Mouse (Mus musculus): Measurements from ENCODE around the gene Tmem234. TPM values are rescaled to one million over a fixed set of nuclear protein-coding genes. Genes with fewer than 3 reads are reported as not detected.

The Tmem234 gene
- polyA plus RNA-seq, 1 experiment from 2014 or later: 177 TPM

DNA sequence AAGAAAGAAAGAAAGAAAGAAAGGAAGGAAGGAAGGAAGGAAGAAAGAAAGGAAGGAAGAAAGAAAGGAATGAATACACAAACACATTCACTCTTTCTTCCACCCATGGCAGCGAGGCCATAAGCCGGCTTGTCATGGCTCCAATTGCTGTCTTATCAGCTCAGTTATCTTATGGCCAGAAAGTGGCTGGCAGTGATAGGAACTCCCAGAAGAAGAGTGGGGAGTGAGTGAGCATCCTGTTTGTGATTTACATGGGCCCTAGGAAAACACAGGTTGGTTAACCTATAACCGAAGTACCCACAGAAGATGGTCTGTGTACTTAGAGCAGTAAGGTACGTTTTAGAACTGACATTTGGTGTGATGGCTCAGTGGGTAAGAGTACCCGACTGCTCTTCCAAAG is 39.3 kb upstream of the Tmem234 start:
- Histone ChIP-seq H3K36me3 (ENCODE audit: control insufficient read depth, insufficient read depth, low read length) (no peaks in the 10 kb centered on the region), H3K4me3 (ENCODE audit: low read depth, low read length) (no peak overlapping the region), H3K27me3 (ENCODE audit: control insufficient read depth, insufficient read depth, low read length) (no peaks in the 10 kb centered on the region), H3K9me3 (replicated peaks; ENCODE audit: control insufficient read depth, low read length) (no peaks in the 10 kb centered on the region), H3K9ac (ENCODE audit: low read depth, low read length) (no peak overlapping the region), H3K4me2 (no peak overlapping the region), H3K4me1 (ENCODE audit: control insufficient read depth, insufficient read depth, low read length) (peaks cover 7% of the 10 kb centered on the region; the same call in 1 of the 2 replicates), H3K27ac (ENCODE audit: low read depth, low read length) (no peak overlapping the region)
- no peak for ATAC-seq (replicated peaks; ENCODE audit: insufficient number of reproducible peaks, low FRiP score, low TSS enrichment)
- 74% methylated on average over 5 of the region's 5 CpGs for WGBS (ENCODE audit: insufficient replicate concordance)

DNA sequence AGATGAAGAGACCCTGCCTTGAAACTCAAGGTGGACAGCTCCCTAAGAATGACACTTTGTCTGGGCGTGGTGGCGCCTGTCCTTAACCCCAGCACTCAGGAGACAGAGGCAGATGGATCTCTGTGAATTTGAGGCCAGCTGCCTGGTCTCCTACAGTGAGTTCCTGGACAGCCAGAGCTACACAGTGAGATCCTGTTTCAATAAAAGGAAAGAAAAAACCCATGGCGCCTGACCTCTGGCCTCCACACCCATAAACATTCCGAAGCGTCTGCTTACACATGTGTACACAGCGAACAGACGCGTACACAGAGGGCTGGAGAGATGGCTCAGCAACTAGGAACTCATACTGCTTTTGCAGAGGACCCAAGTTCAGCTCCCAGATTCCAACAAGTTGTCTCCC is 36.8 kb upstream of the Tmem234 start:
- Histone ChIP-seq H3K36me3 (ENCODE audit: control insufficient read depth, insufficient read depth, low read length) (no peaks in the 10 kb centered on the region), H3K27ac (ENCODE audit: low read depth, low read length) (no peak overlapping the region), H3K27me3 (ENCODE audit: control insufficient read depth, insufficient read depth, low read length) (no peaks in the 10 kb centered on the region), H3K4me1 (ENCODE audit: control insufficient read depth, insufficient read depth, low read length) (no peaks in the 10 kb centered on the region), H3K9me3 (replicated peaks; ENCODE audit: control insufficient read depth, low read length) (no peaks in the 10 kb centered on the region), H3K9ac (ENCODE audit: low read depth, low read length) (no peak overlapping the region), H3K4me3 (ENCODE audit: low read depth, low read length) (no peak overlapping the region), H3K4me2 (no peak overlapping the region)
- WGBS (ENCODE audit: insufficient replicate concordance): 69% methylated on average over 8 of the region's 8 CpGs
- ATAC-seq (replicated peaks; ENCODE audit: insufficient number of reproducible peaks, low FRiP score, low TSS enrichment): no peak

DNA sequence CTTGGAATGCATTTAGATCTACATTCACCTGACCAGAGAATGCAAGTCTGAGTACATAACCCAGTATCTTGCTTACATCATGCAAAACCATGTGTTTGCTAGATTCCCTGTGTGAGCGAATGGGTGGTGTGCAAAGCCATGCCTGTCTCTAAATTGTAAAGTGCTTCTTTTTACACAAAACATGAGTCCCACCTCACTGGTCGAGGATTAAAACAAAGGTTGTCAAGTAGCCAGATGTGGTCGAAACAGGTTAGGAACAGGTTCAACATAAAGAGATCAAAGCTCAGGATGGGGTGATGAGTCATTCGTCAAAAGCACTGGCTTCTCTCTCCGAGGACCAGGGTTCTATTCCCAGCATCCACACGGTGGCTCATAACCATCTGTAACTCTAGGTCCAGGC is 35.3 kb upstream of the Tmem234 start:
- Histone ChIP-seq H3K27me3 (ENCODE audit: control insufficient read depth, insufficient read depth, low read length) (no peaks in the 10 kb centered on the region), H3K36me3 (ENCODE audit: control insufficient read depth, insufficient read depth, low read length) (no peaks in the 10 kb centered on the region), H3K4me1 (ENCODE audit: control insufficient read depth, insufficient read depth, low read length) (no peaks in the 10 kb centered on the region), H3K4me2 (no peak overlapping the region), H3K9me3 (replicated peaks; ENCODE audit: control insufficient read depth, low read length) (no peaks in the 10 kb centered on the region), H3K9ac (ENCODE audit: low read depth, low read length) (no peak overlapping the region), H3K27ac (ENCODE audit: low read depth, low read length) (no peak overlapping the region), H3K4me3 (ENCODE audit: low read depth, low read length) (no peak overlapping the region)
- 79% methylated on average over 6 of the region's 6 CpGs for WGBS (ENCODE audit: insufficient replicate concordance)
- ATAC-seq (replicated peaks; ENCODE audit: insufficient number of reproducible peaks, low FRiP score, low TSS enrichment): no peak

GRCm38 (mm10) chr4:129568366-129568765 is 32.1 kb upstream of the Tmem234 start:
- no peak overlapping the region for H3K4me3 ChIP-seq (ENCODE audit: low read depth, low read length)
- H3K4me2 ChIP-seq: no peak overlapping the region
- WGBS (ENCODE audit: insufficient replicate concordance): 83% methylated on average over 7 of the region's 7 CpGs
- H3K4me1 ChIP-seq (ENCODE audit: control insufficient read depth, insufficient read depth, low read length): no peaks in the 10 kb centered on the region
- H3K9me3 ChIP-seq (replicated peaks; ENCODE audit: control insufficient read depth, low read length): no peaks in the 10 kb centered on the region
- no peak overlapping the region for H3K9ac ChIP-seq (ENCODE audit: low read depth, low read length)
- H3K27me3 ChIP-seq (ENCODE audit: control insufficient read depth, insufficient read depth, low read length): no peaks in the 10 kb centered on the region
- ATAC-seq (replicated peaks; ENCODE audit: insufficient number of reproducible peaks, low FRiP score, low TSS enrichment): no peak
- H3K36me3 ChIP-seq (ENCODE audit: control insufficient read depth, insufficient read depth, low read length): no peaks in the 10 kb centered on the region
- H3K27ac ChIP-seq (ENCODE audit: low read depth, low read length): no peak overlapping the region

- H3K27me3 ChIP-seq (ENCODE audit: control insufficient read depth, insufficient read depth, low read length): no peaks in the 10 kb centered on the region
- no peaks in the 10 kb centered on the region for H3K9me3 ChIP-seq (replicated peaks; ENCODE audit: control insufficient read depth, low read length)
- WGBS (ENCODE audit: insufficient replicate concordance): 81% methylated on average over 6 of the region's 6 CpGs
- H3K4me1 ChIP-seq (ENCODE audit: control insufficient read depth, insufficient read depth, low read length): peaks cover 1% of the 10 kb centered on the region; the same call in 1 of the 2 replicates
- no peak overlapping the region for H3K4me2 ChIP-seq
- no peak overlapping the region for H3K27ac ChIP-seq (ENCODE audit: low read depth, low read length)
- H3K9ac ChIP-seq (ENCODE audit: low read depth, low read length): no peak overlapping the region
- H3K4me3 ChIP-seq (ENCODE audit: low read depth, low read length): no peak overlapping the region
- no peaks in the 10 kb centered on the region for H3K36me3 ChIP-seq (ENCODE audit: control insufficient read depth, insufficient read depth, low read length)
- no peak for ATAC-seq (replicated peaks; ENCODE audit: insufficient number of reproducible peaks, low FRiP score, low TSS enrichment)
Observed at GRCm38 (mm10) chr4:129570028-129570427, 30.4 kb upstream of the Tmem234 start.

GRCm38 (mm10) chr4:129571551-129572084 is 28.9 kb upstream of the Tmem234 start:
- WGBS (ENCODE audit: insufficient replicate concordance): 68% methylated on average over 8 of the region's 8 CpGs
- no peak overlapping the region for H3K4me2 ChIP-seq

GRCm38 (mm10) chr4:129572236-129573092 is 28.0 kb upstream of the Tmem234 start:
- peak overlapping the region; percentile 0; the same call in 1 of the 2 replicates for H3K27ac ChIP-seq (ENCODE audit: low read depth, low read length)
- H3K27me3 ChIP-seq (ENCODE audit: control insufficient read depth, insufficient read depth, low read length): no peaks in the 10 kb centered on the region
- no peak overlapping the region for H3K4me3 ChIP-seq (ENCODE audit: low read depth, low read length)
- ATAC-seq (replicated peaks; ENCODE audit: insufficient number of reproducible peaks, low FRiP score, low TSS enrichment): no peak
- H3K9me3 ChIP-seq (replicated peaks; ENCODE audit: control insufficient read depth, low read length): no peaks in the 10 kb centered on the region
- H3K4me1 ChIP-seq (ENCODE audit: control insufficient read depth, insufficient read depth, low read length): peaks cover 6% of the 10 kb centered on the region; the same call in 1 of the 2 replicates
- 63% methylated on average over 13 of the region's 13 CpGs for WGBS (ENCODE audit: insufficient replicate concordance)
- H3K36me3 ChIP-seq (ENCODE audit: control insufficient read depth, insufficient read depth, low read length): no peaks in the 10 kb centered on the region
- H3K9ac ChIP-seq (ENCODE audit: low read depth, low read length): no peak overlapping the region
- H3K4me2 ChIP-seq: no peak overlapping the region

More at GRCm38 (mm10) chr4:129571551-129572084, 28.9 kb upstream of the Tmem234 start:
- H3K9ac ChIP-seq (ENCODE audit: low read depth, low read length): no peak overlapping the region
- no peaks in the 10 kb centered on the region for H3K36me3 ChIP-seq (ENCODE audit: control insufficient read depth, insufficient read depth, low read length)
- H3K4me3 ChIP-seq (ENCODE audit: low read depth, low read length): no peak overlapping the region
- no peaks in the 10 kb centered on the region for H3K27me3 ChIP-seq (ENCODE audit: control insufficient read depth, insufficient read depth, low read length)
- H3K27ac ChIP-seq (ENCODE audit: low read depth, low read length): no peak overlapping the region
- H3K4me1 ChIP-seq (ENCODE audit: control insufficient read depth, insufficient read depth, low read length): peaks cover 6% of the 10 kb centered on the region; the same call in 1 of the 2 replicates
- no peaks in the 10 kb centered on the region for H3K9me3 ChIP-seq (replicated peaks; ENCODE audit: control insufficient read depth, low read length)
- no peak for ATAC-seq (replicated peaks; ENCODE audit: insufficient number of reproducible peaks, low FRiP score, low TSS enrichment)

GRCm38 (mm10) chr4:129573093-129573370 is 27.4 kb upstream of the Tmem234 start:
- Histone ChIP-seq H3K4me1 (ENCODE audit: control insufficient read depth, insufficient read depth, low read length) (peaks cover 6% of the 10 kb centered on the region; the same call in 1 of the 2 replicates), H3K9ac (ENCODE audit: low read depth, low read length) (no peak overlapping the region), H3K4me3 (ENCODE audit: low read depth, low read length) (no peak overlapping the region), H3K9me3 (replicated peaks; ENCODE audit: control insufficient read depth, low read length) (no peaks in the 10 kb centered on the region), H3K36me3 (ENCODE audit: control insufficient read depth, insufficient read depth, low read length) (no peaks in the 10 kb centered on the region), H3K4me2 (no peak overlapping the region), H3K27ac (ENCODE audit: low read depth, low read length) (no peak overlapping the region), H3K27me3 (ENCODE audit: control insufficient read depth, insufficient read depth, low read length) (no peaks in the 10 kb centered on the region)
- 98% methylated on average over 4 of the region's 4 CpGs for WGBS (ENCODE audit: insufficient replicate concordance)
- no peak for ATAC-seq (replicated peaks; ENCODE audit: insufficient number of reproducible peaks, low FRiP score, low TSS enrichment)

Data from heart, embryonic 11.5 days (tissue).